Mouse (Mus musculus): ENCODE measurements at regions not wholly inside any gene's neighbourhood (a gene's known extent, or its start where the extent isn't known, plus 50 kb on each side); places are given as distances from the start of the nearest gene placed in this dataset.

GRCm38 (mm10) chr9:6668001-6668969, 398.6 kb upstream of the Ddi1 start:
- Histone ChIP-seq H3K79me2 (replicated peaks; ENCODE audit: control insufficient read depth, insufficient read depth, low read length) (no peaks in the 10 kb centered on the region), H3K27me3 (ENCODE audit: control insufficient read depth, insufficient read depth, low read length) (no peaks in the 10 kb centered on the region), H3K27ac (peak overlapping the region; percentile 38), H3K4me3 (peak overlapping the region; percentile 31; the same call in 1 of the 2 replicates), H3K4me1 (ENCODE audit: control insufficient read depth, insufficient read depth, low read length) (no peaks in the 10 kb centered on the region; the same call in 1 of the 2 replicates), H3K9ac (ENCODE audit: low read depth, low read length) (peak overlapping the region; percentile 60), H3K36me3 (ENCODE audit: control insufficient read depth, insufficient read depth, low read length) (no peaks in the 10 kb centered on the region)
- 24% methylated on average over 14 of the region's 14 CpGs for WGBS
- peak; percentile 69 to 74 for DNase-seq
- TF ChIP-seq POLR2A (IDR thresholded peaks at IDR 0.05; ENCODE audit: insufficient read depth, low read depth, low read length) (no peak), CTCF (IDR thresholded peaks at IDR 0.05) (peak; percentile 99), EP300 (IDR thresholded peaks at IDR 0.05; ENCODE audit: insufficient read depth, low read depth, low read length) (0 out of 2 replicates have a peak, but pooled peaks have one; percentile 53)
- intact Hi-C loops (cut with DNase I): loop anchor here (1.0 kb wide), 2 partner anchors 12 to 500 kb away; partner anchors contain the start of gene Pdgfd

- intact Hi-C loops (cut with DNase I): no loop called here
- Histone ChIP-seq H3K9ac (ENCODE audit: low read depth, low read length) (no peak overlapping the region), H3K4me3 (no peak overlapping the region), H3K36me3 (ENCODE audit: control insufficient read depth, insufficient read depth, low read length) (no peaks in the 10 kb centered on the region), H3K4me1 (ENCODE audit: control insufficient read depth, insufficient read depth, low read length) (no peaks in the 10 kb centered on the region; the same call in 1 of the 2 replicates), H3K79me2 (replicated peaks; ENCODE audit: control insufficient read depth, insufficient read depth, low read length) (no peaks in the 10 kb centered on the region), H3K27ac (no peak overlapping the region), H3K27me3 (ENCODE audit: control insufficient read depth, insufficient read depth, low read length) (no peaks in the 10 kb centered on the region)
- WGBS: 59% methylated on average over 2 of the region's 2 CpGs
- TF ChIP-seq CTCF (IDR thresholded peaks at IDR 0.05) (no peak), EP300 (IDR thresholded peaks at IDR 0.05; ENCODE audit: insufficient read depth, low read depth, low read length) (no peak), POLR2A (IDR thresholded peaks at IDR 0.05; ENCODE audit: insufficient read depth, low read depth, low read length) (no peak)
- DNase-seq: no peak
These were observed 396.0 kb upstream of the Ddi1 start for GRCm38 (mm10) chr9:6665679-6666078.

DNA sequence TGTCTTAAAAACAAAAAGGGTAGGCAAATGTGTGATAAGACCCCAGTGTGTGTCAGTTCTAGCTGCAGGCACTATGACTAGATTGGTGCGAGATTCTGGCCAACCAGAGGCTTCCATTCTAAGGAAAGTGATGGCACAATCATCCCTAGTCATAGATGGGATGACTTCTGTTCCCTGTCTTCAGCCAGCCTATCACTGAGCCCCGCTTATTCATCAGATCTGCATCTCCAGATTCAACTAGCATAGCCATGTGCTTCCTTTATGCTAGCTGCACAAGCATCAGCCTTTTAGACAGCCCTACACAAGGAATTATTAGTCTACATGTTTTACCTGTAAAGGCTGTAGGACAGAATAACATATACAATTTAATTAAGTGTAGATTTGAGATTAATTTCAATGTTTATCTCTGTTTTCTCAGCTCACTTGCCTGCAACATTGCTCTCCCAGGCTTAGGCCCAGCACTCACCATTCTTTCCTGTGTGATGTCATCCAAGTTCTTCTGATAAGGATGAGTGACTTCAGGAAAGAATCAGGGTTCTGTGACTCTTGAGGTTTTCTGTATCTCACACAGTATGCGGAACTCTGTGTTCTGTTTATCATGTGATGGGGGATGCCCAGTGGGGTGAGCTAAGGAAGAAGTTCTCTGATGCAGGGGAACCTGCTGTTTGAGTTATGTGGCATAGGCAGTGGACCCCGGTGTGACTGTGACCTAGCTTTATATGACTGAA, 382.8 kb upstream of the Ddi1 start:
- Histone ChIP-seq H3K9ac (ENCODE audit: low read depth, low read length) (no peak overlapping the region), H3K4me3 (no peak overlapping the region), H3K36me3 (ENCODE audit: control insufficient read depth, insufficient read depth, low read length) (no peaks in the 10 kb centered on the region), H3K27me3 (ENCODE audit: control insufficient read depth, insufficient read depth, low read length) (no peaks in the 10 kb centered on the region), H3K79me2 (replicated peaks; ENCODE audit: control insufficient read depth, insufficient read depth, low read length) (no peaks in the 10 kb centered on the region), H3K4me1 (ENCODE audit: control insufficient read depth, insufficient read depth, low read length) (no peaks in the 10 kb centered on the region), H3K27ac (no peak overlapping the region)
- intact Hi-C loops (cut with DNase I): no loop called here
- no peak for DNase-seq
- 41% methylated on average over 4 of the region's 4 CpGs for WGBS
- TF ChIP-seq POLR2A (IDR thresholded peaks at IDR 0.05; ENCODE audit: insufficient read depth, low read depth, low read length): no peak
- no peak for TF ChIP-seq CTCF (IDR thresholded peaks at IDR 0.05)
- no peak for TF ChIP-seq EP300 (IDR thresholded peaks at IDR 0.05; ENCODE audit: insufficient read depth, low read depth, low read length)

GRCm38 (mm10) chr9:6651572-6652236, 382.1 kb upstream of the Ddi1 start:
- 88% methylated on average over 6 of the region's 6 CpGs for WGBS

GRCm38 (mm10) chr9:6645796-6646309, 376.2 kb upstream of the Ddi1 start:
- TF ChIP-seq EP300 (IDR thresholded peaks at IDR 0.05; ENCODE audit: insufficient read depth, low read depth, low read length): no peak
- TF ChIP-seq POLR2A (IDR thresholded peaks at IDR 0.05; ENCODE audit: insufficient read depth, low read depth, low read length): no peak
- TF ChIP-seq CTCF (IDR thresholded peaks at IDR 0.05): no peak
- intact Hi-C loops (cut with DNase I): no loop called here
- H3K9ac ChIP-seq (ENCODE audit: low read depth, low read length): no peak overlapping the region
- H3K4me1 ChIP-seq (ENCODE audit: control insufficient read depth, insufficient read depth, low read length): peaks cover 1% of the 10 kb centered on the region; the same call in 1 of the 2 replicates
- H3K27me3 ChIP-seq (ENCODE audit: control insufficient read depth, insufficient read depth, low read length): no peaks in the 10 kb centered on the region
- H3K4me3 ChIP-seq: no peak overlapping the region
- DNase-seq: no peak
- H3K79me2 ChIP-seq (replicated peaks; ENCODE audit: control insufficient read depth, insufficient read depth, low read length): no peaks in the 10 kb centered on the region
- H3K27ac ChIP-seq: no peak overlapping the region
- WGBS: 78% methylated on average over 3 of the region's 3 CpGs
- H3K36me3 ChIP-seq (ENCODE audit: control insufficient read depth, insufficient read depth, low read length): no peaks in the 10 kb centered on the region; the same call in 1 of the 2 replicates

More at GRCm38 (mm10) chr9:6651572-6652236, 382.1 kb upstream of the Ddi1 start:
- Histone ChIP-seq H3K4me3 (no peak overlapping the region), H3K27ac (no peak overlapping the region), H3K36me3 (ENCODE audit: control insufficient read depth, insufficient read depth, low read length) (no peaks in the 10 kb centered on the region), H3K4me1 (ENCODE audit: control insufficient read depth, insufficient read depth, low read length) (no peaks in the 10 kb centered on the region), H3K27me3 (ENCODE audit: control insufficient read depth, insufficient read depth, low read length) (no peaks in the 10 kb centered on the region), H3K9ac (ENCODE audit: low read depth, low read length) (no peak overlapping the region), H3K79me2 (replicated peaks; ENCODE audit: control insufficient read depth, insufficient read depth, low read length) (no peaks in the 10 kb centered on the region)
- TF ChIP-seq CTCF (IDR thresholded peaks at IDR 0.05) (no peak), EP300 (IDR thresholded peaks at IDR 0.05; ENCODE audit: insufficient read depth, low read depth, low read length) (no peak), POLR2A (IDR thresholded peaks at IDR 0.05; ENCODE audit: insufficient read depth, low read depth, low read length) (no peak)
- intact Hi-C loops (cut with DNase I): no loop called here
- no peak for DNase-seq
